Mouse (Mus musculus): ENCODE measurements around the gene Csf2rb.

DNA sequence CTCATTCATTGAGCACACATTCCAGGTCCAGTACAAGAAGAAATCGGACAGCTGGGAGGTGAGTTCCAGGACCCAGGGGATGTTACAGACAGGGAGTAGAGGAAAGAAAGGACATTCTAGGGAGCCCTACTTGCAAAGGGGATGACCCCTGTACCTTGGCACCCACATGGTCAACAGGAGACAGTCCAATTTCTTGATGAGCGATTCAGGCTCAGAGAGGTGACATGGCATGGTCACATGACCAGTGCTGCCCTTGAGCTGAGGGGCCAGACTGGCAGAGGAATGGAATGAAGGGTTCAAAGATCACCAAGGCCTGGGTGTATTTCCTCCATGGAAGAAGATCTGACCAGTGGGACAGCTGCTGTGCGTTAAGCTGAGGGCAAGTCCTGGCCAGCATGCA, 19.0 kb downstream of the Csf2rb start:
- TF ChIP-seq CTCF (IDR thresholded peaks at IDR 0.05; ENCODE audit: low read depth, low read length) (no peak), POLR2AphosphoS5 (IDR thresholded peaks at IDR 0.05; ENCODE audit: insufficient replicate concordance, low read depth, low read length) (no peak), TAL1 (conservative IDR thresholded peaks at IDR 0.05; ENCODE audit: low read depth, low read length) (no peak)

Data from G1E (cell line).